Mouse (Mus musculus): ENCODE data around the gene Nxn.

GRCm38 (mm10) chr11:76361422-76361821 lies 37.5 kb downstream of the Nxn start:
- TF ChIP-seq GATA1 (IDR thresholded peaks at IDR 0.05; ENCODE audit: low read length) = no peak
- no peak for TF ChIP-seq TAL1 (IDR thresholded peaks at IDR 0.05; ENCODE audit: low read length)
